Mouse (Mus musculus) liver, embryonic 15.5 days (tissue): ENCODE measurements at regions not wholly inside any gene's neighbourhood (a gene's known extent, or its start where the extent isn't known, plus 50 kb on each side); places are given as distances from the start of the nearest gene placed in this dataset.

Source experiments
- ATAC-seq: fragments of 200-750 bp; cut with Nextera tagmentation; 2 replicates; pipeline ENCODE4 v1.8.0; 2017; ENCODE audit warnings: moderate number of reproducible peaks, mild to moderate bottlenecking, moderate library complexity; ENCODE audit not compliant: insufficient read depth
- H3K27ac ChIP-seq: fragments of 300-500 bp; sonication (generic); replicated peaks from 2 replicates; pipeline ENCODE4 v1.5.1; 2015; ENCODE audit warnings: mild to moderate bottlenecking, inconsistent platforms
- H3K27me3 ChIP-seq: fragments of 300-500 bp; sonication (generic); 2 replicates; pipeline ENCODE4 v1.6.1; 2015; ENCODE audit warnings: mild to moderate bottlenecking, inconsistent platforms
- H3K36me3 ChIP-seq: fragments of 300-500 bp; sonication (generic); replicated peaks from 2 replicates; pipeline ENCODE4 v1.6.1; 2015; ENCODE audit warnings: moderate library complexity, mild to moderate bottlenecking, inconsistent platforms
- H3K4me1 ChIP-seq: fragments of 300-500 bp; sonication (generic); replicated peaks from 2 replicates; pipeline ENCODE4 v1.6.1; 2015; ENCODE audit warnings: inconsistent platforms
- H3K4me2 ChIP-seq: fragments of 300-500 bp; sonication (generic); 2 replicates; pipeline ENCODE4 v1.6.1; 2015; ENCODE audit warnings: moderate library complexity, mild to moderate bottlenecking, inconsistent platforms
- H3K4me3 ChIP-seq: fragments of 300-500 bp; sonication (generic); replicated peaks from 2 replicates; pipeline ENCODE4 v1.5.1; 2015; ENCODE audit warnings: mild to moderate bottlenecking, inconsistent platforms
- H3K9ac ChIP-seq: fragments of 300-500 bp; sonication (generic); 2 replicates; pipeline ENCODE4 v1.6.1; 2015; ENCODE audit warnings: moderate library complexity, mild to moderate bottlenecking, inconsistent platforms
- H3K9me3 ChIP-seq: fragments of 300-500 bp; sonication (generic); replicated peaks from 2 replicates; pipeline ENCODE4 v1.6.1; 2016; ENCODE audit warnings: inconsistent platforms
- whole genome bisulfite sequencing: fragments of 180-500 bp; shearing (Covaris S2); methylation state at CpG from one replicate; pipeline ENCODE4 v1.1.7; 2015; ENCODE audit warnings: mixed read lengths; ENCODE audit not compliant: insufficient replicate concordance; 5-methylcytosine and 5-hydroxymethylcytosine counted together

DNA sequence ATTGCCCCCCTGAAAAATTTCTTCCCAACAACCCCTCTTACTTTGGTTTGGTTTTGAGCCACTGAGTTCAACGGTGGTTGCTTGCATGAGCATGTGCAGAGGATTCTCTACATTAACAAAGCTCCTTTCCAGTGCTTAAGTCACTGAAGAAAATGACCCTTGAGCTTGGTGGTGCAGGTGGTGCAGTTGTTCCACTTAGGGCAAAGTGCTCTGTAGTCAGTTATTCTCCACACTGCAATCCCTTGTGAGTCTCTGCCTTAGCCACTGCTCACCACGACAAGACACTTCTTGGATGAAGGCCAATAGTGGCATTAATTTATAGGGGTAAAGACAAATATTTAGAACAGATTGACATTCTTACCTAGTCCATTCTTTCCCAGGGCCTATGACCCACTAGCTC, 369.1 kb upstream of the Frg1 start:
- H3K36me3 ChIP-seq, result no peaks in the 10 kb centered on the region
- WGBS, result 47% methylated on average over 2 of the region's 2 CpGs
- ATAC-seq, result no peak
- H3K4me3 ChIP-seq, result no peak overlapping the region
- no peaks in the 10 kb centered on the region for H3K27me3 ChIP-seq
- H3K9ac ChIP-seq, result no peak overlapping the region
- no peak overlapping the region for H3K4me2 ChIP-seq
- no peaks in the 10 kb centered on the region for H3K9me3 ChIP-seq
- no peaks in the 10 kb centered on the region for H3K4me1 ChIP-seq
- no peak overlapping the region for H3K27ac ChIP-seq

GRCm38 (mm10) chr8:41782837-41783236, 366.0 kb upstream of the Frg1 start:
- no peaks in the 10 kb centered on the region for H3K36me3 ChIP-seq
- no peak overlapping the region for H3K4me3 ChIP-seq
- H3K27ac ChIP-seq, result no peak overlapping the region
- WGBS, result 35% methylated on average over 1 of the region's 1 CpGs
- H3K27me3 ChIP-seq, result no peaks in the 10 kb centered on the region
- H3K9ac ChIP-seq, result no peak overlapping the region
- ATAC-seq, result no peak
- H3K9me3 ChIP-seq, result no peaks in the 10 kb centered on the region
- no peak overlapping the region for H3K4me2 ChIP-seq
- no peaks in the 10 kb centered on the region for H3K4me1 ChIP-seq

DNA sequence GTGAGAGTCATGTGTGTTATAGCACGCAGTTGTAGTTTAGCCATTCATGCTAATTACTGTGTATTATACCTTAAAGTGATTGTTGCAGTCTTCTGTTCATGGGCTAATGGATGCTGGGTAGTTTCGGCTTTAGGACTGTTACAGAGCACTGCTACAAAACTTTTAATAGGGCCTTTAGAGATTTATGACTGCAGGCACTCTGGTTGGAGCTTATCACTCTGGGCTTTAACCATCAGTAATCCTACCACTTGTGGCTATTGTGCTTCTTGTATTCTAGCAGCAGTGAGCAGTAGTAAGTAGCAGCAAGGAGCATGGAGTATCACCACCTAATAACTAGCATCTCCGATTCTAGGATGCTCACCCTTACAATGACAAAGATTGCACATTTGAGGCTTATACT, 362.6 kb upstream of the Frg1 start:
- Histone ChIP-seq H3K27me3 (no peaks in the 10 kb centered on the region), H3K9me3 (no peaks in the 10 kb centered on the region), H3K27ac (no peak overlapping the region), H3K4me1 (no peaks in the 10 kb centered on the region), H3K9ac (no peak overlapping the region), H3K36me3 (no peaks in the 10 kb centered on the region), H3K4me3 (no peak overlapping the region), H3K4me2 (no peak overlapping the region)
- ATAC-seq, result no peak
- WGBS, result 74% methylated on average over 3 of the region's 3 CpGs

- no peak overlapping the region for H3K27ac ChIP-seq
- 50% methylated on average over 4 of the region's 4 CpGs for WGBS
- no peak for ATAC-seq
- H3K36me3 ChIP-seq, result no peaks in the 10 kb centered on the region
- no peaks in the 10 kb centered on the region for H3K27me3 ChIP-seq
- no peak overlapping the region for H3K9ac ChIP-seq
- no peak overlapping the region for H3K4me3 ChIP-seq
- no peaks in the 10 kb centered on the region for H3K4me1 ChIP-seq
- H3K9me3 ChIP-seq, result no peaks in the 10 kb centered on the region
- no peak overlapping the region for H3K4me2 ChIP-seq
Observed at GRCm38 (mm10) chr8:41771729-41772128, 354.9 kb upstream of the Frg1 start.

DNA sequence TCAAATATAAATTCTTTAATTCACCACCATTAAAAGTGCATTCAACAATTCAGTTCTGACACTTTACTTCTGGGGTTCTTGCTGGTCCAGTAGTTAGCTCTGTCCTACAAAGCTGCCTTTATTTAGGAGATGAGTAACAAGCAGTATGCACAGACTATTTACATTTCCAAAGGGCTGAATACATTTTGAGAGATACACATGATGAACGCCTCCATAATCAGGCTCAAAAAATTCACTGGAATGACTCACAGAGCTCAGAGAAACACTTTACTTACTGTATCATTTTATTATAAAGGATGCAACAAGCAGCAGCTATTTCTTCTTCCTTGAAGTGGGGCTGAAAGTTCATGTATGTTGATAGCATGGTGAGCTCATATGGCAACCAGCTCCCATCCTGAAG, 336.6 kb upstream of the Frg1 start:
- Histone ChIP-seq H3K4me3 (no peak overlapping the region), H3K27me3 (no peaks in the 10 kb centered on the region), H3K9ac (no peak overlapping the region), H3K36me3 (no peaks in the 10 kb centered on the region), H3K4me1 (no peaks in the 10 kb centered on the region), H3K4me2 (no peak overlapping the region), H3K27ac (no peak overlapping the region), H3K9me3 (no peaks in the 10 kb centered on the region)
- 59% methylated on average over 1 of the region's 1 CpGs for WGBS
- no peak for ATAC-seq

DNA sequence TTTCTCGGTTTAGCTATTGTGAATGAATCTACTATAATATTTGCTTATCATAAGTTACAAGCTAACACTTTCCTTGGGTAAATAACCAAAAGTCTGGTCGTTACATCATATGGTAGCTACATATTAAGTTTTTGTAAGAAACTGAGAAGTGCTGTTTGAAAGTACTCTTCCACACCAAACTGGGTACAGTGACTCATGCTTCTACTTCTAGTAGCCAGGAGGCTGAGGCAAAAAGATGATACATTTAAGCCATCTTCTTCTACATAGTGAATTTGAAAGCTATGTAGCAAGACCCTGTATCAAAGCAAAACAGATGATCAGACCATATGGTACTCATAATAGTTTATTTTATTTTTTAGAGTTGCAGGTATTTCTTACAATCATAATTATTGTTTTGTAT, 335.8 kb upstream of the Frg1 start:
- H3K36me3 ChIP-seq, result no peaks in the 10 kb centered on the region
- H3K4me1 ChIP-seq, result no peaks in the 10 kb centered on the region
- no peaks in the 10 kb centered on the region for H3K9me3 ChIP-seq
- H3K4me3 ChIP-seq, result no peak overlapping the region
- no peak for ATAC-seq
- no peak overlapping the region for H3K4me2 ChIP-seq
- WGBS, result 46% methylated on average over 2 of the region's 2 CpGs
- H3K27me3 ChIP-seq, result no peaks in the 10 kb centered on the region
- H3K27ac ChIP-seq, result no peak overlapping the region
- H3K9ac ChIP-seq, result no peak overlapping the region

GRCm38 (mm10) chr8:41747024-41747423, 330.1 kb upstream of the Frg1 start:
- H3K9me3 ChIP-seq, result no peaks in the 10 kb centered on the region
- H3K4me3 ChIP-seq, result no peak overlapping the region
- H3K27me3 ChIP-seq, result no peaks in the 10 kb centered on the region
- H3K36me3 ChIP-seq, result no peaks in the 10 kb centered on the region
- 70% methylated on average over 6 of the region's 6 CpGs for WGBS
- no peaks in the 10 kb centered on the region for H3K4me1 ChIP-seq
- ATAC-seq, result no peak
- no peak overlapping the region for H3K27ac ChIP-seq
- H3K9ac ChIP-seq, result no peak overlapping the region
- no peak overlapping the region for H3K4me2 ChIP-seq

DNA sequence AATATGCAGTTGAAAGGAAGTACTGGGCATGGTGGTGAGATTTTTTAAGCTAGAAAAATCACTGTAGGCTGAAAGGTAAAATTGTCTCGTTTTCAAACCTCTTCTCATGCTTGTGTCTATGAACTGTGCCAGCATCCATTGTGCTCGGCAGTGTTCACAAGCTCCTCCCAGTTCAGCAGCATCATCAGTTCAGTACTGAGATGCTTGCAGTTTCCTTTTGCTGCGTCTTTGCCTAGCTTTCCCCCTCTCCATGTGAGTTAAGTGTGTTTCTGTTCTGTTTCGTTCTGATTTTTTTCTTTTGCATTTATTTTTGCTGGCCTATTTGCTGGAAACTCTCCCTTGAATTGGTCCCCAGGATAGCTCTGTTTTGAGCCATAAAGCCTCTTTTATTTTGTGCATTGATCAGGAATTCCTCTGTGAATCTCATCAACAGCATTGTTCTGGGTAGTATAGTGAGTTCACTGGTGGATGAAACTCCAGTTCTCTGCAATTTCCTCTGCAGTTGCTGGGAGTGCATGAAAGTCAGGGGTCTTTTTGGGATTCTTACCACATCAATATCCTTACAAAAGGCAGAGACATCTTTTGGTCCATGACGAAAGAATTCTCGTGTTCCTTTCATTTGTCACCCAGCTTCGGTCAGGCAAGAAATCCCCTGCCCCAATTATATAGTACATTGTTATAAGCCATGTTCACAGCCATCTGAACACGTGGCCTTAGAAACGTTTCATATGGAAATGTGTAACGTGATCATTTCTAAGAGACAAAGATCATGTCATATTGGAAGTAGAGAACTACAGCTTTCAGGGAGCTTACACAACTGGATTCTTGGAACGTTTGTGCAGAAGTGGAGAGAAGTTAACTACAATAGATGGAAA, 326.2 kb upstream of the Frg1 start:
- Histone ChIP-seq H3K27ac (no peak overlapping the region), H3K4me2 (no peak overlapping the region), H3K27me3 (no peaks in the 10 kb centered on the region), H3K4me3 (no peak overlapping the region), H3K36me3 (no peaks in the 10 kb centered on the region), H3K4me1 (no peaks in the 10 kb centered on the region), H3K9me3 (no peaks in the 10 kb centered on the region), H3K9ac (no peak overlapping the region)
- 59% methylated on average over 11 of the region's 11 CpGs for WGBS
- no peak for ATAC-seq

DNA sequence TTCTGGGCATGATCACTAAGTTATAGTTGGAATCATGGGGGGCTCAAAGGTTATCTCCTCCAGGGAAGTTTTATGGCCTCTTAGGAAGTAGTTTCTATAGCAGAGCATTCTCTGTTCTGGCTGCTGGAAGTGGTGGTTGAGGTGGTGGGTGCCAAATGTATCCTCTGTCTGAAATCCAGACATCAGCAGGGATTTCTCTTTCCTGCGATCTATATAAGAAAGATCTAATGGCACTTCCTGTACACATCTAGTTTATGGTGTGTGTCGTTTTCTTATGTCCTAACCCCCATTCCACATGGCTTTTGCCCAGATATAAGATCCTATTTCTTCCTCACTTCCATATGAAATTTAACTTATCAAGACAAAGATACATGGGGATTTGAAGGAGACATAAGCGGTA, 300.1 kb upstream of the Frg1 start:
- Histone ChIP-seq H3K9ac (no peak overlapping the region), H3K27ac (no peak overlapping the region), H3K9me3 (no peaks in the 10 kb centered on the region), H3K36me3 (no peaks in the 10 kb centered on the region), H3K4me2 (no peak overlapping the region), H3K4me3 (no peak overlapping the region), H3K27me3 (no peaks in the 10 kb centered on the region), H3K4me1 (no peaks in the 10 kb centered on the region)
- no peak for ATAC-seq
- 66% methylated on average over 3 of the region's 3 CpGs for WGBS

- no peak for ATAC-seq
- H3K27me3 ChIP-seq, result no peaks in the 10 kb centered on the region
- 41% methylated on average over 4 of the region's 4 CpGs for WGBS
Observed at GRCm38 (mm10) chr8:41713634-41714330, 296.9 kb upstream of the Frg1 start.

GRCm38 (mm10) chr8:41703927-41704924, 287.4 kb upstream of the Frg1 start:
- H3K27ac ChIP-seq, result no peak overlapping the region
- H3K36me3 ChIP-seq, result no peaks in the 10 kb centered on the region
- no peak for ATAC-seq
- H3K27me3 ChIP-seq, result no peaks in the 10 kb centered on the region
- no peak overlapping the region for H3K4me3 ChIP-seq
- WGBS, result 53% methylated on average over 9 of the region's 9 CpGs
- H3K4me2 ChIP-seq, result no peak overlapping the region
- no peak overlapping the region for H3K9ac ChIP-seq
- H3K9me3 ChIP-seq, result no peaks in the 10 kb centered on the region
- H3K4me1 ChIP-seq, result no peaks in the 10 kb centered on the region

More at GRCm38 (mm10) chr8:41713634-41714330, 296.9 kb upstream of the Frg1 start:
- no peaks in the 10 kb centered on the region for H3K9me3 ChIP-seq
- no peak overlapping the region for H3K27ac ChIP-seq
- no peaks in the 10 kb centered on the region for H3K36me3 ChIP-seq
- no peak overlapping the region for H3K4me3 ChIP-seq
- H3K4me2 ChIP-seq, result no peak overlapping the region
- H3K9ac ChIP-seq, result no peak overlapping the region
- no peaks in the 10 kb centered on the region for H3K4me1 ChIP-seq
